Mouse (Mus musculus): ENCODE data around the gene Syt9. TPM values are rescaled to one million over a fixed set of nuclear protein-coding genes. Genes with fewer than 3 reads are reported as not detected.

The Syt9 gene
- total RNA-seq (2022), result 1 to 10 TPM in 1 of 4 experiments, under 1 TPM in 3; 0.29 to 1.0 (median 0.46) TPM

DNA sequence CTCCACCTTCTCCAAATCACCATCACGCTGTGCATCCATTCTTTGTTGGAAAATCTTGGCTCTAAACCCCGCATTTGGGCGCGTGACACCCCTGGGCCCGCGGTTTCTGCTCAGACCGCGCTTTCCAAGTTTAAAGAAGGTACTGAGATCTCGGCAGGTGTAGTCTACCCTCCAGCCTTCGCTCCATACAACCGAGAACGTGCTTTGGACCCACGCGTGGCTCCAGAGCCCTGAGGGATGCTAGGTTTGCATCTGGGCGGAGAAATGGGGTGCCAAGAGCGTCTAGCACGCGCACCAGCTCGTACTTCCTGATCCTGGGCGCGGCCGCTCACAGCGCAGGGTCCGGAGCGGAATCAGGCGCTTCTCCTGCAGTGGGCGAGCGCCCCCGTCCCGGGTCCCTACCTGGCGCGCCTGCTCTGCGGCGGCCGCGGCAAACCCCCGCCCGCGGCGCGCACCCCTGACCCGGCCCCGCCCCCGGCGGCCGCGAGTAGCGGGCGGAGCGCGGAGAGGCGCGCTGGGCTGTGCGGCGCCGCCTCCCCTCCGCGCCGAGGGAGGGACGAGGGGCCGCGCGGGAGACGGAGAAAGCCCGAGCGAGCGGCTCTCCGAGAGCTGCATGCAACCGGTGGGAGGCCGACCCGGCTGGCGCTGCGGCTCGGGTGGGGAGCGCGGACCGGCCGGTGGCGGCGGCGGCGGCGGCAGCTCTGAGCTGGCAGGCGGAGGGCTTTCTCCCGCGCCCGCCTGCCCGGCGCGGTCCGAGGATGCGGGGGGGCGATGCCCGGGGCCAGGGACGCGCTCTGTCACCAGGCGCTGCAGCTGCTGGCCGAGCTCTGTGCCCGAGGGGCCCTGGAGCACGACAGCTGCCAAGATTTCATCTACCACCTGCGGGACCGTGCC is at the start of gene Syt9:
Gene Syt9 (plus strand): TSS at position 497 of the 894 bp plus-strand sequence.
- DNase-seq (ENCODE audit: low spot score in 2 of 2), result no peak

DNA sequence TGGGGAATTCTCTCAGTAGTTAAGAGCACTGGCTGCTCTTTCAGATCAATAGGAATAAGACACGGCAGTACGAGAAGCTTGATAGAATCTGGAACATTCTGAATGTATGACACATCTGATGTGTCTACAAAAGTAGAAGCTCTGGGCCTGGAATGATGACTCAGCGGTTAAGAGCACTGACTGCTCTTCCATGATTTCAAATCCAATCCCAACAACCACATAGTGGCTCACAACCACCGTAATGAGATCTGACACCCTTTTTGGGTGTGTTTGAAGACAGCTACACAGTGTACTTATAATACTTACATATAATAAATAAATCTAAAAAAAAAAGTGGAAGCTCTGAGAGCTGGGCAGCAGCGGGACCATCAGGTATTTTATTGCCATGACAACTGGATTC is 31.5 kb upstream of the Syt9 start:
- DNase-seq (ENCODE audit: low spot score in 2 of 2), result no peak

DNA sequence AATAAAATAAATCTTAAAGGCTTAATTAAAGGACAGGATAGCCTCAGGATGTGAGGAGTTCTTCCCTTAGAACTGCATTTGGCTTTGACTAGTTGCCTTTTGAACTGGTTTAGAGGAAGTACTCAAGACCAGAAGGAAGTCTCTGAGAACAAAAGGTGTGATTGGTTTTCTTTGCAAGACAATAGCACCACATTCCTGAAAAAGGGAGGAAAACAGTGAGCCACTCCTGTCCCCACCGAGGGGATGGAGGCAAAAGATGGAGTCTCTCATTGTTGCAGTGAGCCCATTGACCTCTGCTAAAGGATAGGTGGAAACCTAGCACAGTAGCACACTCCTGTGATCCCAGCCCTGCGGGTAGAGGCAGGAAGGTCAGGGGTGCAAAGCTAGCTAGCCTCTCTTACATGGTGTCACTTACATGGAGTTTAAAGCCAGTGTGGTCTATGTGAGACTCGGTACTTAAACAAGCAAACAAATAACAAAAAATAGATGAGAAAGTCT is 30.9 kb upstream of the Syt9 start:
- no peak for DNase-seq (ENCODE audit: low spot score in 2 of 2)

DNA sequence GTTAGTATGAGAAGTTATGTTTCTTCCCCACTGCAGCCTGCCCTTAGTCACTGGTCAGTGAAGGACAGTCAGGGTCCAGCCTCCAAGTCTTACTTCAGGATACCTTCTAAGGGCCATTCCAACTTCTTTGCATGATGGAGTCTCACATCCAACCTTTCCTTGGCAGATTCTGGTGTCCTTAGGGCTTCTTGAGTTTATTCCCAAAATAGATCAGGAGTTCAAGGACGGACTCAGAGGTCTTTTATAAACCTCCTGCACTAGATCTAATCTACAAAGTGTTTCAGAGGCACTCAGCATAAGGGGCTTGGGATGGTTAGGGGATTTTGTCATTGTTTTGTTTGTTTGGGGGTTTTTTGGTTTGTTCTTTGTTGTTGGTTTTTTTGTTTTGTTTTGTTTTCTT is 30.3 kb upstream of the Syt9 start:
- no peak for DNase-seq (ENCODE audit: low spot score in 2 of 2)

DNA sequence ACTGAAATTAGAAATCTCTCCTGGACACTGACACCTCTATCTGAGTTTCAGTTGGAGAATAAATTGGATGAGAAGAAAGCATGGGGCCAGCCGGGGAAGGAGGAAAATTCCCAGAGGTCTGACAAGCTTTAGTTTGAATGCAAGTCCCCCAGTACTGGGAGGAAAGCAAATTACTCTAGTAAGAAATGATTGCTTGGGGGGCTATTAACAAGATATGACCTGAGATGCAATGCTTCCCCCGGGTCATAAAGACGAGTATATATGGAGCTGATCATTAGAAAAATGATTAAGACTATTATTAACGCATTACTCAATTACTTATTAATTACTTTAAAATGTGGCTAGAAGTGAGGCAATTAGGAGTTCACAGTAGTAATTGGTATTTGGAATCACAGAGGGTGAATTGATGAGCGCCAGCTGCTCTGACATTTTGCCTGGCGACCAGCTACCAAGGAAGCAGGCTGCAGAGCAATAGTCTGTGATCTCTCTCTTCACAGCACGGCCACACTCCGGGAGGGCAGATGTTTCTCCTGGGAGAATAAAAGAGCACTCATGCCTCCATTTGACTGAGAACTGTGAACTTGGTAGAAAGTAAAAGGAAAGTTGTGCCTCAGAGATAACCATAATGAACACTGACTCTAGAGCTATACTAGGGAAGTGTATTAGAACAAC is 28.9 kb upstream of the Syt9 start:
- no peak for DNase-seq (ENCODE audit: low spot score in 2 of 2)

DNA sequence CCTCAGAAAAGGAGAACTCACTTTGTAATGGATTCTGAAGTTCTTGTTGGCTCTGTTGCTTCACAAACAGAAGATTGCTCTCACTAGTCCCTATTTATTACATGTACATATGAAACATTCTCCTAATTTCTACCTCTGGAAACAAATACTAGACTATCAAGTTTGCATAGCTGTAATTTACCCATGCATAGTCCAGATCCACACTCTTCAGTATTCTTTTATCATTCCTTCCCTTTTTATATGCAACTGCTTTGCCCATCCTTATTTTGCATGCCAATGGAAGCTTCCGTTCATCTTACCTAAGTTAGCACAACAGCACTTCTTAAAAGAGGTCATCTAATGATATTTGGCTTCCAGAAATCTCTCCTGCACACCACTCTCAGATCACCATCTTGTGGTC is 21.3 kb upstream of the Syt9 start:
- no peak for DNase-seq (ENCODE audit: low spot score in 2 of 2)

DNA sequence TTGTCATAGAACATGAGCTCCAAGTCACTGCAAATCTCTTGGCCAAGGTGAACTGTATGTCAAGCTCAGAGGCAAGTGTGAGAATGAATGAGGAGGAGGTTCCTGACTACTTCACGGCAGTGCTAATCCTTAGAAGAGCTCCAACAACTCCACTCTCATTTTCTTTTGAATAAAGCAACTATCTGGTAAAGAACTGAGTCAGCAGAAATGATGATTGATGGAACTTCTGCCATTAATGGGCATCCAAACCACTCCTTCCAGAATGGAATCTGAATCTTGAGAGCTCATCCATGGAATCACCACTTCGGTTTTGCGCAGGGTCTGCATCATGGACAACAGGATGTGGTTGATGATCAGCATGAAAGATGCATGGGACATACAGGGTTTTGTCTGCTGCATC is 8.4 kb upstream of the Syt9 start:
- DNase-seq (ENCODE audit: low spot score in 2 of 2), result no peak

DNA sequence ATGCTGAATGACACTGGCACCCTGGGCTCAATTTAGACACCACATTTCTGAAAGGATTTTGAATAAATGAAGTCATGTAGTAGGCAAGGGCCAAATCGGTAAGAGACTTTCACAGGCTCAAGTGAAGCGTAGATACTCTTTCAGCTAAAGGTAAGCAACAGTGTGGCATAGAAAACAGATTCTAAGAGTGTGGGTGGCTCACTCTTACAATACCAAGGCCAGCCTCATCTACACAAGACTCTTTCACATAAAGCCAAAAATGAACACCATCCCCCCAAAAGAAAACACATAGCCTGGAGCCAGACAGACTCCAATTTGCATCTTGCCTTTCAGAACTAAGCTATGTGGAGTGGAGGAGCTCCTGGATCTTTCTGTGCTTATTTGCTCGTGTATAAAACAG is 7.9 kb upstream of the Syt9 start:
- no peak for DNase-seq (ENCODE audit: low spot score in 2 of 2)

DNA sequence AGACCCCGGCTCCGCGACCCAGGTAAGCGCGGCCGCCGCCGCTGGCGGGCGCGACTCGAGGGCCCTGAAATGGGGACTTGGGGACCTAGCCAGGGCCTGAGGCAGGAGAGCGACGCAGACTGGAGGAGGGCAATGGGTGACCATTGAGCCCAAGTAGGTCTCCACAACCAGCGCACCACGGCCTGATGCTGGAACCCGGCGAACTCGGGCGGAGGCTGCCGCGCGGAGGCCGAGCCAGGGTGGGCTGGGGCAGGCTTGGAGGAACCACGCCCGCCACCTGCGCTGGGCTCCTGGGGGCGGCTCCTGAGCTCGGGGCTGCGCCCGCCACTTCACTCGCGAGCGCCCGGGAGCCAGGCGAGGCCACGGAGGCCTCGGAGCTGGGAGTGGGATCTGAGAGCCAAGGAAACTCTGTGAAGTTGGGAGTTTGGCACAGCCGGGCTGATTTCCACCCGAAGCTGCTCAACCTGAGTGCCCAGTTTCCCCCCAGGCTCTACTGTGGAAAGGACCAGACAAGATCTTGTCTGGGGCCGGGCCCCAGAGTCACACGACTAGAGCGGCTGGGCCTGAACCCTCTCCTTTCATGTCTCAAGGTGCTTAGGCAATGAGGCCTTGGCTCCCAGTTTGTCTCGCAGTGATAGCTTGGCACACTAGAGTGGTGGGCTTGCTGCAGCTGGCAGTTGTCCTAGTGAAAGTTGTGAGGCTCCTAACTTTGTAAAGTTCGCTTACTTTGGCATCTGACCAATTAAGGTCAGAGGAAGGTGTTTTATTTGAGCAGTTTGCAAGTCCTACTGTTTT is 795 bp downstream of the Syt9 start:
- no peak for DNase-seq (ENCODE audit: low spot score in 2 of 2)

DNA sequence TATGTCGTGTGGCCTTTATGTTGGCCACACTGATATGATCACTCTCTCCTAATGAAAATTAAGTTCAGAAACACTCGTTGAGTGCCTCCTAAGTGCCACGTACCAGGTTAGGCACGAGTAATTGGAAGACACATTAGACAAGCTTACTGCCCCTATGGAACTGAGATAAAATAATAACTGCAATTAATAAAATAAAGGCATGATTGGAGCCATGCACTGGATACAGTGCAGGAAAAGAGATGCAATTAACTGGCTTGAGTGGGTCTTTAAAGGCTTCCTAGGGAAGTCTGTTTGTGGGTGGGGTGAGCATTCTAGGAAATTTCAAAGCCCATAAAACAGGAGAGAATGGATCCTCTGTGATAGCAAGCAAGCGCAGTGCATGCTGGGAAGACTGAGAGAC is 10.0 kb downstream of the Syt9 start:
- DNase-seq (ENCODE audit: low spot score in 2 of 2), result no peak

DNA sequence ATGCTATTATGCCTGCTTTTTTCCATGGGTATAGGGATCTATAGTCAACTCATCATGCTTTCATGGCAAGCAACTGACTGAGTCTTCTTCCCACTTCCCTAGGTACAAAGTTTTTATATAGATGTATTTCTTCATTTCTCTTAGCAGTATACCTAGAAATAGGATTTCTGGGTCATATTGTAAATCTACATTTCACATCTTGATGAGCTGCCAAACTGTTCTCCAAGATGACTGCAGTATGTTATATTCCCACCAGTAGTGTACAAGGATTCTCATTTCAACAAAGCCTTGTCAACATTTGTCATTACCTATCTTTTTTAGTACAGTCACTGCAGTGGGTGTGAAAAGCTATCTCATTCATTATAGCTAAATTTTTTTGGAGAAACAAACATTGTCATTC is 19.1 kb downstream of the Syt9 start:
- DNase-seq (ENCODE audit: low spot score in 2 of 2), result no peak

DNA sequence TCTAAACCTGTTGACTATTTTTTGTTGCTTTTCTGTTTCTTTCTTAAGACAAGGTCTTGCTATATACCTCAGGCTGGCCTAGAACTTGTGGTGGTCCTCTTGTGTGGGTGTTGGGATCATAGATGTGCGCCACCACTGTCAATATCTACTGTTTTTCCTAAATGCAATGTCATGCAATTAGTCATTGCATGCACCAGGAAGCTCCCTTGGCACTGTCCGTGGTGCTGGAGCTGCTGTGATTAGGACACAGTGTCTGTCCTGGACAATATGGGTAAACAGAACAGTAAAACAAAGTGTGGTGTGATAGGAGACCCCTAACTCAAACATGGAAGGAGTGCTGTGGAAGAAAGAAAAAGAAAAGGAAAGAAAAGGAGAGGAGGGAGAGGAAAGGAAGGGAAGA is 22.2 kb downstream of the Syt9 start:
- DNase-seq (ENCODE audit: low spot score in 2 of 2), result no peak

DNA sequence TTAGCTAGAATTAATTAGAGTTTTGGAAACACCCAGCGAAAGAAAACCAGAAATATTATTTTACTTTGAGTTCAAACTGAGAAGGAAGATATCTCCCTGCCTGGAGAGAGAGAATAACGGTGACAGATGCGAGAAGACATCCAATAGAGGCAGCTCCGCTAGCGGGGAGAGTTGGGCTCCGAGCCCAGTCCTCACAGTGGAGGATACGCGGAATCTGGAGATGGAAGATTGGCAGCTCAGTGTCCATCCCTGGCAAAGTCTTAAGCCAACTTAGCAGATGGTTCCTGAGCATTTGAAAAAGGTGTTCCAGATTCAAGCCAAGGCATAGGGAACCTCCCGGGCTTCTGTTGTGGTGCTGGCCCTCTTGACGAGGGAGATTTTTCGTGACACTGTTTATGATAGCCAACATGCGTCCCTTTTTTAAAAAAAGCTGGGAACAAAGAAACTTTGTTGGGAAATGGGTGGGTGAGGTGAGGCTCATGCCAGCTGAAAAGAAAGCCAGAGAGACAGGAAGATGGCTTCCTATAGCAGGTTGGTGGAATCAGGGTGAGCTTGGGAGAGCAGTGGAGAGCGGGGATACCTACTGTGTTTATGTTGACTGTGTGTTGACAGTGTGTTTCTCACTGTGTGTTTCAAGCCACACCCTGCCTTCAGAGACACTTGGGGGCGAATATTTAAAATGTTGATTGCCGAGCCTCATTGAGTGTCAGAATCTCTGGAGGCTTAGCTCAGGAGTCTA is 29.7 kb downstream of the Syt9 start:
- DNase-seq (ENCODE audit: low spot score in 2 of 2), result no peak

DNA sequence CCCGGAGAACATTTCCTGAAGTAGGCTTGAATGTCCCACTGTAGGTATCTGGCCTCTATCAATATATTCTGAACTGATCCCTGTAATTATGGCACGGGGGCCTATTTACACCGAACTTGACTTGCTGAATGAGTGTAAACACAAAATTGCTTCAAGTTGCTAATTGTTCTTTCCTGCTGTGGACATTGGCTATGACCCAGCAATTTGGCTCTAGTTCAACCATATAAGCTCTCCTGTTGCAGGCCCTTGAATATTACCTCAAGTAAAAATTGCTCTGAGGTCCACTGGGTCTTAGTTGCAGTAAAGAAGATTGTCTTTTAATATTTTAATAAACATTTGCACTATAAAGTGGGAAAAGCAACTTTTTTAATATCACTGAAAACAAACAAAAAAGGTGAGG is 32.7 kb downstream of the Syt9 start:
- DNase-seq (ENCODE audit: low spot score in 2 of 2), result no peak

DNA sequence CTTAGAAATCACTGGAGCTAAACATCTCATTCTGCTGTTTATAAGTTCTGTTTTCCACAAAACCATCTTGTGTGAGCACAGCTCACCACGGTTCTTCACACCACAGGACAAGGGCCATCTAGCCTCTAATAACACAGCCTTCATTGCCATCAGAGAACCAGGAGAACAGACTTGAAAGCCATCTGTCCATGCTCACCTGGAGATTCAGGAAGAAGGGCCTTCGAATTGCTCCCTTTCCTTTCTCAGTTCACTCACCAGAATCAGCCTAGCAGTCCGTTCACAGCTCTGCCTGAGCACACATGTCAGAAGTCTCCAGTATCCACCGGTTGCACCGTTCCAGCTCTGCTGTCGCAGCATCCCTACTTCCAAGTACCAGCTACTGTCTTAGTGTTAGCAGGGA is 44.4 kb downstream of the Syt9 start:
- DNase-seq (ENCODE audit: low spot score in 2 of 2), result no peak

DNA sequence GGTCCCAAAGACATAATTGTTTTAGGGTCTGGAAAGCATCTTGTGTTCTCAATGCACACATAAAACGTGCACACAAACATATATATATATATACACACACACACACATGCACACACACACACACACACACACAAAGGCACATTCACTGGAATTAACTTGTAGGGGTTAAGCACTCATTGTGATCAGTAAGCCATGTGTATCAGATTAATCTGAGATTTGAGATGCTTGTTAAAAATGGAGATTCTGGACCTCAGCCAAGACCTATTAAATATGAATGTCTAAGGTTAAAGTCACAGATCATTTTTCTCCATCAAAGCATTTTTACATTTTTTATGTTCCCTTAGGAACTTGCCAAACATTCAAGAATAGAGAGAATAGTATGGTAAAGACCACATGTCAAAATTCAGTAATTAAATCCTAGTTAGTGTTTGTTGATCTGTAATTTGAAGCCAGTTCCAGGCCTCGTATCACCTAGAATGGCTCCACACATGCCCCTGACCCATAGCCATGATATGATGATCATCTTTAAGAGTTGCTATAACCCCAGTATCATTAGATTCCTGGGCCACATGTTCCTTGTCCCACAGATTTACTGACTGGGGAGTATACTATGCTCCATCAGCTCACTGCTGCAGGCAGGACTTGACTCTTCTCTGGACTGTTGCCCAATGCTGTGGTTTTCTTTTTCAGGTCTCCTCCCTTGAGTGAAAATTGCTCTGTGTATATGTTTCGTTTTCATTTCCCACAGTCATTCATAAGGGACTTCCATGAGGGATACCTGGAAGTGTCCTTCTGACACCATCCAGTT is 46.7 kb downstream of the Syt9 start:
- DNase-seq (ENCODE audit: low spot score in 2 of 2), result no peak

DNA sequence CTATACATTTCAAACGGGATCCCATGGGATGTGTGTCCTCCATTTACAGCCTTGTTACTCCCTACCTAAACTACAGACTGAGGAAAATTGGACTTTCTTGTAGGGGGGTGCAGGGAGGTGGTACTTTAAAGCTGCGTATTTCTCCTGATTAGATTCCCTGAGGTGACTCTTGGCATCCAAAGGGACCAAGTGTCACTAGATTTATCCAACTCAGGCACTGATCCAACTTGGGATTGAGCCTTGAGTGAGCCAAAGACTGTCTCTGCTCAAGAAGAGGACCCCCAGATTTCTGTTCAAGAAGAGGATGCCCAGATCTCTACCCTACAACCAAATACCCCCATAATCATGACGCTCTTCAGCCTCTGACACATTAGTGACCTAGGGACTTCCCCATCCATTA is 66.9 kb downstream of the Syt9 start:
- DNase-seq (ENCODE audit: low spot score in 2 of 2), result no peak

DNA sequence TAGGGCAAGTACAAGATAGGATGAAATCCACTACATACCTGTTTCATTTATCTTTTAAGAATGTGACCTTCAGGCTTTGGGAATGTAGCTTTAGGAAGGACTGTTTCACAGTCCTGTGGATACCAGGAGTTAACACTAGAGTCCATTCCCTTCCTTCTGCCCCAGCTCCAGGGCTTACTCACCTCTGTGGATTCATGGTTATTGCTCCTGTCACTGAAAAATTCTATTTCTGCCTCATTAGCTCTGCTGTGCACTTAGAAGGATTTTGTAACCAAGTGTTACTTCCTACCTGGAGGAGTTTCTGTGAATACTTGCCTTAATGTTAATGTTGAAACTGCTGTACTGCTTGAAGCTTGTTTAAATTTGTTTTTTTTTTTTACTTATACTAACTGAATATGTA is 74.1 kb downstream of the Syt9 start:
- DNase-seq (ENCODE audit: low spot score in 2 of 2), result no peak

DNA sequence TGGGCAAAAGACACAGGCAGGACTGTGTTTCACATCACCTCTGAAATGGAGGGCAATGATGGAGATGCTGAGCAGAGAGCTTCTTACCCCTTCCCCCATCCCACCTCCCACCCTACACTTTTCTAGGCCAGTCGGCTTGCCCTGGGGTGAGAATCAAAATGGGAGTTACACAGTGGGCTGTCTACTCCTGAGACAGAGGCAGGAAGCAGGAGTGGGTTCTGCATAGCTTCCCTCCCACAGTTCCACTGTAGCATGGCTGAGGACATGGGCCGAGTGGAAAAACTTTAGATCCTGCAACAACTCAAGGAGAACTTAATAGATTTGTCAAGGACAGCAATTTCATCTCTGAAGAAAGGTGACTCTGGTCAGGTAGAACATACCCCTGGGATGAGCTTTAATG is 84.1 kb downstream of the Syt9 start:
- no peak for DNase-seq (ENCODE audit: low spot score in 2 of 2)

DNA sequence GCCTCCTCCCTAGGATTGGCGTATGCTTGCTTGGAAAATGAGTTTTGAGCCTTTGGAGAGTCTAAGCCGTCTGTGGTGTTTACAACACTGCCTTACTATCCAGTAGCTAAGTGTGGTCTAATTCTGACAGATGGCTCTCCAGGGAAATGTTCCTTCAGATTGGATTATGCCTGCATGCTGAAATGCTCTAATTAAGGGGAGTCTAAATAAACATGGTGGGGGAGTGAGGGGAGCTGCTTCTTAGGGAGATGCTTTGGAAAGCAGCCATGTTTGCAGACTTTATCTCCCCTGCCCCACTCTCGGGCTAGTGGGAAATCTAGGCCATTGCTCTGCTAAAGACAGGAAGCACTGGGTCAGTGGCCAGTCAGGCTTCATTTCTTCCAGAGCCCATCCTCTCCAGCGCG is 84.6 kb downstream of the Syt9 start:
- DNase-seq (ENCODE audit: low spot score in 2 of 2), result no peak
